Mouse (Mus musculus) cerebellum, adult 8-10 months (tissue): ENCODE measurements around the gene Zfp128.
"Not testable (repeated sequence)": the region's sequence is repeated elsewhere in the genome, so short reads cannot be mapped to it uniquely, and the experiment has no call there.

Source experiments
- DNase-seq: peaks from one replicate; pipeline ENCODE4 v3.0.0; 2022

Gene Zfp128

DNA sequence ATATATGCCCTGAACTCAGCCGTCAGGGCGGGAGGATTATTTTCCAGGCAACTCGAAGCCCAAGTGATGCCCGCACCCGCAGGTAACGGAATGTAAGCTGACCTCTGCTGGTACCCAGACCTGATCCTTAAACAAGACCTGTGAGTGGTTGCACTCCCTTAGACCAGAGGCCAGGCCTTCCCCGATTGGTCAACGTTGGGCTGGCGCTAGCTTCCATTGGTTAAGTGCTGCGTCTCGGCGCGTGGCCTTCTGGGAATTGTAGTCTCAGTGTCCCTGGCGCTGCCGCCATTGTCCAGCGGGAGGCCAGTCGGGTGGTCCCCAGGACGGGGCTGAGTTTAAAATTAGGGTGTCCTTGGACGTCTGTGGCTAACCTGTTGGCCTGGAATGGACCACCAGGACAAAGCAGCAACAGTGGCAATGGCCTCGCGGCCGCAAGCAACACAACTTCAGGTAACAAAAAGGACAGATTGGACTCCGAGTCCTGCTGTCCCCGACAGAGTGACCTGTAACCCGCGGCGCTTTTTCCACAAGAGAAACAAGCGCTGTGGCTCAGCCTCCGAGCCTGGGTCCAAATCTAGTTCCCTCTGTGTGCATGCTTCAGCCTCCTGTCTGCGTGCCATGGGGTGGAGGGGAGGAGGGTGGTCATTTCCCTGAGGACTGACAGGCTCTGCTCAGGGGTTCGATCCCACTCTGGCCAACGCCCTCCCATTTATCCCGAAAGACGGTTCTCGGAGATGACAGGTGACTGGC lies at the start of gene Zfp128:
TSS of gene Zfp128 (plus strand) at position 267 of the 750 bp plus-strand sequence.
- peak; percentile 94 for DNase-seq

GRCm38 (mm10) chr7:12834162-12835120 lies 46.5 kb upstream of the Zfp128 start, which contains the start of gene Zfp110:
Zfp110 (plus strand) TSS chr7:12834761.
- DNase-seq: peak; percentile 88

GRCm38 (mm10) chr7:12835193-12835671 lies 45.7 kb upstream of the Zfp128 start:
- no peak for DNase-seq

GRCm38 (mm10) chr7:12835779-12836178 lies 45.2 kb upstream of the Zfp128 start:
- no peak for DNase-seq

DNA sequence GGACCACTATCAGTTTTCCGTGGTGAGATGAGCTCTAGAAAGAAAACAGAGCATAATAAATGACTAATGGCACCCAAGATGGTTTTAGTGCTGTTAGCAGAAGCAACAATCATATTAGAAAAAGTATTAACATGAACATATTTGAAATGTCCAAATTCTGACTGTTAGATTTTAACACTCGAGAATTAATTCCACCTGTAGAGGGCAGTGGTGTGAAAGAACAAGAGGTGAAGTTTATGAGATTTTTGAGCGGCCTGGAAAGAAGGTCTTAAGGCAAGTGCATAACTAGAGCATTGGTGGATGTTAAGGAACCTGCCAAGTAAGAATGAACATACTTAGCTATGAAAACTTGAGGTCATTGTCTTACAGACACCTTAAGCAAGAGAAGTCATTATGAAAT lies 6.7 kb upstream of the Zfp128 start:
- no peak for DNase-seq

GRCm38 (mm10) chr7:12880036-12880435 lies 941 bp upstream of the Zfp128 start:
- no peak for DNase-seq

- not testable (repeated sequence) for DNase-seq
These were observed 480 bp upstream of the Zfp128 start for GRCm38 (mm10) chr7:12880497-12880896.

GRCm38 (mm10) chr7:12886563-12887266 lies 5.7 kb downstream of the Zfp128 start:
- DNase-seq: no peak

- DNase-seq: no peak
These were observed 6.6 kb downstream of the Zfp128 start for GRCm38 (mm10) chr7:12887585-12887984.

GRCm38 (mm10) chr7:12890928-12891327 lies 10.0 kb downstream of the Zfp128 start:
- DNase-seq: no peak

GRCm38 (mm10) chr7:12891334-12891733 lies 10.4 kb downstream of the Zfp128 start:
- no peak for DNase-seq

- DNase-seq: peak; percentile 90
These were observed 16.9 kb downstream of the Zfp128 start, which contains the start of gene Zscan22 for GRCm38 (mm10) chr7:12897655-12898410. Zscan22 (plus strand) TSS chr7:12897815.

- no peak for DNase-seq
These were observed 20.5 kb downstream of the Zfp128 start for GRCm38 (mm10) chr7:12901517-12901916.

DNA sequence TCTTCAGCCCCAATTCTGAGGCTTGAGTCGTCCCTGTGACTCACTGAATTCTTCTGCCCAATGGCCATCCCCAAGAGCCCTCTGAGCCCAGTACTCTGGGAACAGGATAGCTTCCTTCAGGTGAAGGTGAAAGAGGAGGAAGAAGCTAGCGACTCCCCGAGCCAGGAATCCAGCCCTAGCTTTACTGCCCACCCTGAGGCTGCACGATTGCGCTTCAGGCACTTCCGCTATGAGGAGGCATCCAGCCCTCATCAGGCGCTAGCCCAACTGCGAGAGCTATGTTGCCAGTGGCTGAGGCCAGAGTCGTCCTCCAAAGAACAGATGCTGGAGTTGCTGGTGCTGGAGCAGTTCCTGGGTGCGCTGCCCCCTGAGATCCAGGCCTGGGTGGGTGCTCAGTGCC lies 22.6 kb downstream of the Zfp128 start:
- no peak for DNase-seq

- no peak for DNase-seq
These were observed 24.2 kb downstream of the Zfp128 start for GRCm38 (mm10) chr7:12905146-12905545.

- peak; percentile 80 for DNase-seq
These were observed 28.6 kb downstream of the Zfp128 start for GRCm38 (mm10) chr7:12909498-12909962.

- DNase-seq: peak; percentile 62
These were observed 29.2 kb downstream of the Zfp128 start for GRCm38 (mm10) chr7:12910181-12910668.

DNA sequence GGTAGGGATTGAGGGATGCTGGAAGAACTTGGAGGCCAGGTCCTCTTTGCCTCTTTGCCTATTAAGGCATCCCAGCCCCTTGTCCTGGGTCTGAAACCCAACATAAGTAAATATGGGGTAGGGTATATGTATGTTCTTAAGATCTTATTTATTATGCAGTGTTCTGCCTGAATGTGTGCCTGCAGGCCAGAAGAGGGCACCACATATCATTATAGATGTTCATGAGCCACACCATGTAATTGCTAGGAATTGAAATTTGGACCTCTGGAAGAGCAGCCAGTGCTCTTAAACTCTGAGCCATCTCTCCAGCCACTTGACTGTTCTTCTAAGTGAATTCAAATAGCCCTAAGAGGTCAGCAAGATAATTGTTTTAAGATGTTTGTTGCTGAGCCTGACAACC lies 32.6 kb downstream of the Zfp128 start:
- DNase-seq: no peak

DNA sequence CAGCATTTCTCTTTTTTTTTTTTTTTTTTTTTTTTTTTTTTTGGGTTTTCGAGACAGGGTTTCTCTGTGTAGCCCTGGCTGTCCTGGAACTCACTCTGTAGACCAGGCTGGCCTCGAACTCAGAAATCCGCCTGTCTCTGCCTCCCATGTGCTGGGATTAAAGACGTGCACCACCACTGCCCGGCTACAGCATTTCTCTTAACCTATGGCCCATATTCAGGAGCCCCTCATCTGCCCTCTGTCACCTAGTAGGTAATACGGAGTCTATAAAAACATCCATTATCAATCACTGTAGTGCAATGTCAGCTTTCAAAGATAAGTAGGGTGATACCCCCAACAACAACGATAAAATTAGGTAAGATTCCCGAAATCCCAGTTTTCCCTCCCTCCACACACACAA lies 39.5 kb downstream of the Zfp128 start:
- DNase-seq: not testable (repeated sequence)

GRCm38 (mm10) chr7:12921318-12921704 lies 40.3 kb downstream of the Zfp128 start:
- DNase-seq: no peak

DNA sequence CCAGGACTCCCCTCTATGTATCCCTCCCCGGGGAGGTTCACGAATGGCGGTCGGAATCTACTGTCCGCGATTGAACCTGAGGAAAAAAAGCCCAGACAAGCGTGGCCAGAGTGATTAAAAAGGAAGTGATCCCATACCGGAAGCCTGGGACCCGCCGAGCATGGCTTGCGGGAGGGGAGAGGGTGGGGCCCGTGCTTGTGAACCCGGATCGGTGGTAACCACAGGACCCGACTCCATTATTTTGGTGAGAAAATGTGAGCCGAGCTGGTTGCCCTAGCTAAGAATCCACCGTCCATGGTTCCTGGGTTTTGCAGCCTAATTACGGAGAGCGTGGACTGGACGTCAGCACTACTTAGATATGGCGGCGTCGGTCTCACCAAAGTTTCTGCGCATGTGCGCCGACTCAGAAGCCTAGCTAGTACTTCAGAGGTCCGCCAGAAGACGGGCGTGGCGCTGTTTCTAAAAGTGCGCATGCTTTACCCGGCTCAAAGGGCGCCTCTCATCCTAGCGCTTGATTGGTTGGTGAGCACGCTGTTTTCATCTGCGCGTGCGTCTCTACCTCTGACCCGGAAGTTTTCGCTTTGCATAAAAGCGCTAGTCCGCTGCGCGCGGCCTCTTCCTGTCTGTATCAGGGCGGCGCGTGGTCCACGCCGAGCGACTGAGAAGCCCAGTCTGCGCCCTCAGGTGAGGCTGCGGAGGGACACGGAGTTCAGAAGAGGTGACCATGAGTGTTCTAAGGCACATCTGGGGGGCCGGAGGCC lies 40.9 kb downstream of the Zfp128 start, which contains the start of gene Rps5:
TSS of gene Rps5 (plus strand) at position 586 of the 761 bp plus-strand sequence.
- DNase-seq: peak; percentile 98
